Mouse (Mus musculus) mature B cell (primary cell): ENCODE measurements around the gene Gm20908.
"Not testable (repeated sequence)": the region's sequence is repeated elsewhere in the genome, so short reads cannot be mapped to it uniquely, and the experiment has no call there.

Experiments used
- in situ Hi-C: fragments of 300-500 bp; cut with MboI; formaldehyde crosslinking; loops from 2 replicates; pipeline ENCODE4 v1.14.3; 2019

Gene Gm20908

DNA sequence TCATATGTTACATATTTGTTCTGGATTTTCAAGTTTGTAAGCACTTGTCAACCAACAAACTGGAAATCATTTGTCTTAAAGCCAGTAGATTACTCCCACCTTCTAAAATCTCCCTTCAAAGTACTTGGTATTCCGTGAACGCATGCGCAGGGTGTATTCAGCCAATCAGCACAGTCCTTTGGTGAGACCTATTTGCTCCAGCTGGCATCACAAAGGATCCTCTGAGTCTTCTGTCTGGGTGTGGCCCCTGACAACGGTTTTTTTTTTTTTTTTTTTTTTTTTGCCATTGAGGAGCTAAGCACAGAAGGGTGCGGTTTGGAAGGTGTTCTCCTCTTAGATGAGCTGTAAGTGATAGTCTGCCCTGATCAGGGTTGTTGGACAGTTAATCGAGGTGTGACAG lies at the start of gene Gm20908:
Gene Gm20908, plus strand, starts transcription at position 301 of the 400 bp plus-strand sequence.
- in situ Hi-C loops = not testable (repeated sequence)
